Mouse (Mus musculus): ENCODE data around the gene Ank2. TPM values are rescaled to one million over a fixed set of nuclear protein-coding genes. Genes with fewer than 3 reads are reported as not detected.

The Ank2 gene
- polyA plus RNA-seq, 1 experiment from 2014 or later = 19.6 TPM

- Histone ChIP-seq H3K27ac (ENCODE audit: low read depth) (no peak overlapping the region), H3K4me1 (ENCODE audit: insufficient read depth) (no peaks in the 10 kb centered on the region), H3K27me3 (ENCODE audit: insufficient read depth, low read length) (no peaks in the 10 kb centered on the region), H3K9ac (no peak overlapping the region), H3K4me2 (no peak overlapping the region), H3K9me3 (ENCODE audit: low read depth, low read length) (no peaks in the 10 kb centered on the region), H3K4me3 (ENCODE audit: low read depth, low read length) (no peak overlapping the region), H3K36me3 (ENCODE audit: insufficient read depth) (no peaks in the 10 kb centered on the region)
- WGBS = 54% methylated on average over 4 of the region's 4 CpGs
- DNase-seq (peak; percentile 6), ATAC-seq (ENCODE audit: insufficient read depth) (no peak)
- no peak for TF ChIP-seq CTCF (IDR thresholded peaks at IDR 0.05; ENCODE audit: low read depth)
These were observed 554.3 kb downstream of the Ank2 start for GRCm38 (mm10) chr3:126944838-126945237.

GRCm38 (mm10) chr3:126944081-126944480 lies 555.1 kb downstream of the Ank2 start:
- Histone ChIP-seq H3K4me1 (ENCODE audit: insufficient read depth) (no peaks in the 10 kb centered on the region), H3K4me3 (ENCODE audit: low read depth, low read length) (no peak overlapping the region), H3K4me2 (no peak overlapping the region), H3K27me3 (ENCODE audit: insufficient read depth, low read length) (no peaks in the 10 kb centered on the region), H3K27ac (ENCODE audit: low read depth) (no peak overlapping the region), H3K9me3 (ENCODE audit: low read depth, low read length) (no peaks in the 10 kb centered on the region), H3K9ac (no peak overlapping the region), H3K36me3 (ENCODE audit: insufficient read depth) (no peaks in the 10 kb centered on the region)
- TF ChIP-seq CTCF (IDR thresholded peaks at IDR 0.05; ENCODE audit: low read depth) = no peak
- DNase-seq (no peak), ATAC-seq (ENCODE audit: insufficient read depth) (no peak)
- 58% methylated on average over 11 of the region's 11 CpGs for WGBS

DNA sequence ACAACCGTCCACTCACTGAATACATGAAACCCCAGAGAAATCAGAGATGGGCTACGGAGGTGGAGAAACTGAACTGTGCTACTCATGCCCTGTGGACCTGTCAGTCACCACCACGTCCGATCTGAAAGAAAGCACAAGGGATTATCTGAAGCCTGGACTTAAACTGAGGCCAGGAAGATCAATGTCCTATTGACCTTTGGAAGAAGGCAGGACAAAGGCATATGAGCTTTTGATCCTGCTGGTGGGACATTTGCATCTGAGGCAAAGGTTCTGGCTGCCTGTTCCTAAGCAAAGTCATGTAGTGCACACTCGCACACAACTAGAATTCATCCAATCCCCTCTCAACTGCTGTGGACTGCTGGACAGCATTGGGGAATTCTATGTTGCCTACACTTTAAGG lies 558.7 kb downstream of the Ank2 start:
- 84% methylated on average over 5 of the region's 5 CpGs for WGBS
- Histone ChIP-seq H3K4me1 (ENCODE audit: insufficient read depth) (no peaks in the 10 kb centered on the region), H3K27ac (ENCODE audit: low read depth) (no peak overlapping the region), H3K9ac (no peak overlapping the region), H3K4me2 (no peak overlapping the region), H3K36me3 (ENCODE audit: insufficient read depth) (no peaks in the 10 kb centered on the region), H3K9me3 (ENCODE audit: low read depth, low read length) (no peaks in the 10 kb centered on the region), H3K27me3 (ENCODE audit: insufficient read depth, low read length) (no peaks in the 10 kb centered on the region), H3K4me3 (ENCODE audit: low read depth, low read length) (no peak overlapping the region)
- TF ChIP-seq CTCF (IDR thresholded peaks at IDR 0.05; ENCODE audit: low read depth) = no peak
- no peak for DNase-seq
- no peak for ATAC-seq (ENCODE audit: insufficient read depth)

GRCm38 (mm10) chr3:126931884-126932506 lies 567.2 kb downstream of the Ank2 start:
- no peak for ATAC-seq (ENCODE audit: insufficient read depth)
- Histone ChIP-seq H3K4me3 (ENCODE audit: low read depth, low read length) (no peak overlapping the region), H3K4me2 (no peak overlapping the region), H3K9ac (no peak overlapping the region), H3K36me3 (ENCODE audit: insufficient read depth) (peaks cover 4% of the 10 kb centered on the region; the same call in 1 of the 2 replicates), H3K27ac (ENCODE audit: low read depth) (no peak overlapping the region), H3K9me3 (ENCODE audit: low read depth, low read length) (no peaks in the 10 kb centered on the region), H3K27me3 (ENCODE audit: insufficient read depth, low read length) (no peaks in the 10 kb centered on the region), H3K4me1 (ENCODE audit: insufficient read depth) (no peaks in the 10 kb centered on the region)
- DNase-seq = peak; percentile 68
- peak; percentile 66 for TF ChIP-seq CTCF (IDR thresholded peaks at IDR 0.05; ENCODE audit: low read depth)
- WGBS = 64% methylated on average over 4 of the region's 4 CpGs

DNA sequence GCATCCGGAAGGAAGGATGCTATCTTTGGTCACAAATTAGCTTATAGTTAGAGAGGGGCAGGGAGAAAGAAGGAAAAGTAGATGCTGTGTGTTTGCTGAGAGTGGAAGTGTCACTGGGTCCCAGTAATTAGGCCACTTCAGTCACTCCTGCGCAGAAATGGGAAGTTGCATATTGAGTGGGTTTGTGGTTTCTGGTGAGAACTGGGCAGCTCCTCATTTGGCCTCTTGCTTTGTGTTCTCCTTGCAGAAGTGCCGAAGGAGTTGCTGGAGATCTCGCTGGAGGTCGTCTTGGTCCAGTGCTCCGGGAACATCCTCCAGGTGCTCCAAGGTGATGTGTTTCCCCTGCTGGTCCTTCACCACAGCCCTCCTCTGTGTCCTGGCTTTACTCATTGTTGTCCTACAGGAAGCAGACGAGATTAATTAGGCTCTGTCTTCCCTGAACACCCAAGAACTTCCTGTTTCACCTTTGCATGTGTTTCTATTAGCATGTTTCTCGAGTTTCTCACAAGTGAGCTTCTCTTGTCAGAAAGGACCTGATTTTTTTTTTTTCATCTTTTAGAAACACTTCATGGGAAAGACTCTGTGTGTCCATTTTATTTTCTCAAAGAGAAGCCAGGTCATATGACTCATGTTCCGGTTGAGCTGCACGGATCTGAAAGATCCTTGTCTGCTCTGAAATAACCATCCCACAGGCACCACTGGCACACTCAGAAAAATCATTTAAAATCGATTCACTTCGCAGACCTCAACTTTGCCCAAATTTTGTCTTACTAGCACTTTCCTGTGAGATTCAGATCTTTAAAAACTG lies 575.4 kb downstream of the Ank2 start:
- no peaks in the 10 kb centered on the region for H3K9me3 ChIP-seq (ENCODE audit: low read depth, low read length)
- no peak overlapping the region for H3K4me2 ChIP-seq
- no peak overlapping the region for H3K9ac ChIP-seq
- no peak overlapping the region for H3K27ac ChIP-seq (ENCODE audit: low read depth)
- no peaks in the 10 kb centered on the region for H3K36me3 ChIP-seq (ENCODE audit: insufficient read depth)
- H3K27me3 ChIP-seq (ENCODE audit: insufficient read depth, low read length) = no peaks in the 10 kb centered on the region
- WGBS = 77% methylated on average over 12 of the region's 12 CpGs
- TF ChIP-seq CTCF (IDR thresholded peaks at IDR 0.05; ENCODE audit: low read depth) = no peak
- H3K4me3 ChIP-seq (ENCODE audit: low read depth, low read length) = no peak overlapping the region
- ATAC-seq (ENCODE audit: insufficient read depth) (no peak), DNase-seq (no peak)
- no peaks in the 10 kb centered on the region for H3K4me1 ChIP-seq (ENCODE audit: insufficient read depth)

DNA sequence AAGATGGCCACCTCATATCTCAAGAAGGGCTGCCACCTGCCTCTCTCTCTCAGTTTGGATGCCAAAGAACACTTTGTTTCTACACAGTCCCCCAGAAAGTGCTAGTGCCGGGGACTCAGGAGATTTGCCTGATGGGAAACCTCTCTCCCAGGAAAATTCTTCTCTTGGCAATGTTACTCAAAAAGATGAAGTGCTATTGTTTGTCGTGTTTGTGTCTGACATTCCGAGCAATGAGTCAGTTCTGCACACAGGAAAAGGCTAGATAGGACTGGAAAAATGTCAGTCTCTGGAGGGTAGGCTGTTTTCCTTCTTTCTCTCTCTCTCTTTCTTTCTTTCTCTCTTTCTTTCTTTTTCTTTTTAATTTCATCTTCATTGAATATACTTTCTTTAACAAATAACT lies 577.2 kb downstream of the Ank2 start:
- H3K36me3 ChIP-seq (ENCODE audit: insufficient read depth) = no peaks in the 10 kb centered on the region
- no peak for DNase-seq
- 36% methylated on average over 3 of the region's 3 CpGs for WGBS
- H3K27ac ChIP-seq (ENCODE audit: low read depth) = no peak overlapping the region
- no peaks in the 10 kb centered on the region for H3K4me1 ChIP-seq (ENCODE audit: insufficient read depth)
- H3K9me3 ChIP-seq (ENCODE audit: low read depth, low read length) = no peaks in the 10 kb centered on the region
- no peak overlapping the region for H3K4me3 ChIP-seq (ENCODE audit: low read depth, low read length)
- ATAC-seq (ENCODE audit: insufficient read depth) = no peak
- H3K9ac ChIP-seq = no peak overlapping the region
- TF ChIP-seq CTCF (IDR thresholded peaks at IDR 0.05; ENCODE audit: low read depth) = no peak
- H3K27me3 ChIP-seq (ENCODE audit: insufficient read depth, low read length) = no peaks in the 10 kb centered on the region
- H3K4me2 ChIP-seq = no peak overlapping the region

DNA sequence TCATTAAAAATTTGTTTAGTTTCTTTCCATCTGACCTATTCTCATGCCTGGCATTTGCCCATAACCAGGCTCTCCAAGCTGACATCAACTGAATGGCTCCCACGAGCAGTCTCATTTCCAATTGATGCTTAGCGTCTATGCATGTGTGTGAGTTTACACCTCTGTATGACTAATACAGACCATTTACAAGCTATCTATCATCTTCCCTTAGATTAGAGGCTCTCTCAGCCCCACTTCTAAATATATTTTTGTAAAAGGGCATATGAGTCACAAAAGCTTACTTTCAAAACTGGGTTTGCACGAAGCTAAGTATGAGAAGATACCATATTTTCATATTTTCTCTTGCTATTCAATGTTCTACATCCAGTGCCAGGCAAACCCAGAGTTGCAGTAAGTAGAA lies 578.9 kb downstream of the Ank2 start:
- Histone ChIP-seq H3K4me2 (no peak overlapping the region), H3K4me3 (ENCODE audit: low read depth, low read length) (no peak overlapping the region), H3K4me1 (ENCODE audit: insufficient read depth) (no peaks in the 10 kb centered on the region), H3K27me3 (ENCODE audit: insufficient read depth, low read length) (no peaks in the 10 kb centered on the region), H3K36me3 (ENCODE audit: insufficient read depth) (no peaks in the 10 kb centered on the region), H3K27ac (ENCODE audit: low read depth) (no peak overlapping the region), H3K9me3 (ENCODE audit: low read depth, low read length) (no peaks in the 10 kb centered on the region), H3K9ac (no peak overlapping the region)
- 71% methylated on average over 3 of the region's 3 CpGs for WGBS
- ATAC-seq (ENCODE audit: insufficient read depth) (no peak), DNase-seq (no peak)
- TF ChIP-seq CTCF (IDR thresholded peaks at IDR 0.05; ENCODE audit: low read depth) = no peak
